Comparison of ENCODE assay signal across 8 mouse cellular contexts in the genomic region with DNA sequence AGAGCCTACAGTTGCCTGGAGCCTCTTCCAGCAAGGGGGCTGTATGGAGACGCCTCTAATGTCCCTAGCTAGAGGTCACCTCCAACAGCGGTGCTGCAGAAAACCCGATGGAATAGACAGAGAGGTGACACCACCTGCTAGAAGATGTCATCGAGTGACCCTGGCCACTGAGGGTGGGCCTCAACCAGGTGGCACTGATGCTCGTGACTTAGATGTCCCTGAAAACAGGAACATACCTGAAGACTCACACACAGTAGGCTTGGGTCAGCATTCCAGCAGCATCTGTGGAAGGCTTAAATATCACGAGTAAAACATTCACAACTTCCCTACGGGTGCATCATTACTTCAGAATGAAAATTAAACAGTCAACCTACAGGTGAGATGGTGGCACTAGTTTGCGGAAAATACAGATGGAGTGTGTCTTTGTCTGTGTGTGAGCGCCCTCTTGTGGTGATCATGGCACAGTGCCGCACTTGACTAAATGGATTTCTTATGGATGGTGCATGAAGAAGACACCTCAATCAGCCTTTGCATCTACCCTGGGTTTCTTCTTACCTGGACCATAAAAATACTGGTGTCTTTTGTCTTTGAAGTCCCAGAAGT.
DNase-seq lines count a peak whose midpoint lies in the region; ATAC-seq and TF ChIP-seq lines count a peak whose summit lies in the region.

No protein-coding gene starts in this region.

- no peaks in the 10 kb centered on the region for H3K27me3 ChIP-seq in C2C12 (ENCODE audit: control insufficient read depth, insufficient read depth, insufficient read length)
- no peaks in the 10 kb centered on the region for H3K27me3 ChIP-seq in kidney, embryonic 16.5 days (ENCODE audit: insufficient read depth, low read length)
- no peaks in the 10 kb centered on the region for H3K27me3 ChIP-seq in limb, embryonic 14.5 days (ENCODE audit: control insufficient read depth, insufficient read depth, low read length)
- H3K27me3 ChIP-seq in neural tube, embryonic 11.5 days (ENCODE audit: control insufficient read depth, insufficient read depth, low read length) = no peaks in the 10 kb centered on the region
- no peaks in the 10 kb centered on the region for H3K27me3 ChIP-seq in stomach, postnatal 0 days (ENCODE audit: control insufficient read depth, insufficient read depth, low read length)

- H3K79me3 ChIP-seq in C2C12 (ENCODE audit: low read depth) = no peaks in the 10 kb centered on the region

- no peak overlapping the region for H3ac ChIP-seq in C2C12 (ENCODE audit: control insufficient read depth, insufficient read length, low read depth)

- 31% methylated on average over 10 of the region's 10 CpGs for WGBS in kidney, embryonic 16.5 days
- 27% methylated on average over 10 of the region's 10 CpGs for WGBS in limb, embryonic 14.5 days
- WGBS in neural tube, embryonic 11.5 days = 34% methylated on average over 10 of the region's 10 CpGs
- 29% methylated on average over 10 of the region's 10 CpGs for WGBS in stomach, postnatal 0 days

- no peak overlapping the region for H3K4me2 ChIP-seq in kidney, embryonic 16.5 days (replicated peaks; ENCODE audit: low read depth, low read length)
- no peak overlapping the region for H3K4me2 ChIP-seq in limb, embryonic 14.5 days (replicated peaks; ENCODE audit: low read depth, low read length, severe bottlenecking)
- no peak overlapping the region for H3K4me2 ChIP-seq in neural tube, embryonic 11.5 days (ENCODE audit: low read depth)
- H3K4me2 ChIP-seq in stomach, postnatal 0 days (replicated peaks; ENCODE audit: low read depth) = no peak overlapping the region

- H3K79me2 ChIP-seq in C2C12 (ENCODE audit: control insufficient read depth, insufficient read depth) = no peaks in the 10 kb centered on the region

- ATAC-seq in kidney, embryonic 16.5 days (ENCODE audit: low FRiP score, low TSS enrichment) = peak; percentile 64; the same call in 1 of the 2 replicates
- peak; percentile 67; the same call in 1 of the 2 replicates for ATAC-seq in limb, embryonic 14.5 days (ENCODE audit: low FRiP score, low read depth)
- no peak for ATAC-seq in neural tube, embryonic 11.5 days (ENCODE audit: insufficient read depth, low FRiP score, low TSS enrichment)
- peak; percentile 71 for ATAC-seq in stomach, postnatal 0 days (ENCODE audit: low FRiP score, low TSS enrichment)

- peak; percentile 75 for TF ChIP-seq CTCF in C2C12 (IDR thresholded peaks at IDR 0.05; ENCODE audit: control insufficient read depth, insufficient read depth, insufficient read length)
- TF ChIP-seq CTCF in stomach, postnatal 0 days (IDR thresholded peaks at IDR 0.05; ENCODE audit: low read depth) = peak; percentile 98

- no peaks in the 10 kb centered on the region for H3K9me3 ChIP-seq in kidney, embryonic 16.5 days (ENCODE audit: low read length)
- no peaks in the 10 kb centered on the region for H3K9me3 ChIP-seq in limb, embryonic 14.5 days (ENCODE audit: control insufficient read depth, low read length)
- H3K9me3 ChIP-seq in neural tube, embryonic 11.5 days (ENCODE audit: control insufficient read depth, low read length) = no peaks in the 10 kb centered on the region
- H3K9me3 ChIP-seq in stomach, postnatal 0 days (ENCODE audit: control insufficient read depth, low read length) = no peaks in the 10 kb centered on the region

- no peak overlapping the region for H3K9ac ChIP-seq in kidney, embryonic 16.5 days (replicated peaks; ENCODE audit: low read length)
- H3K9ac ChIP-seq in limb, embryonic 14.5 days (ENCODE audit: low read depth, low read length, severe bottlenecking) = no peak overlapping the region
- no peak overlapping the region for H3K9ac ChIP-seq in neural tube, embryonic 11.5 days (ENCODE audit: low read length)
- no peak overlapping the region for H3K9ac ChIP-seq in stomach, postnatal 0 days (ENCODE audit: low read length)

- H3K36me3 ChIP-seq in C2C12 (ENCODE audit: control insufficient read depth, insufficient read depth) = no peaks in the 10 kb centered on the region
- H3K36me3 ChIP-seq in kidney, embryonic 16.5 days (ENCODE audit: insufficient read depth, low read length) = no peaks in the 10 kb centered on the region
- H3K36me3 ChIP-seq in limb, embryonic 14.5 days (ENCODE audit: control insufficient read depth, insufficient read depth, low read length) = no peaks in the 10 kb centered on the region
- H3K36me3 ChIP-seq in neural tube, embryonic 11.5 days (ENCODE audit: control insufficient read depth, insufficient read depth, low read length) = no peaks in the 10 kb centered on the region
- H3K36me3 ChIP-seq in stomach, postnatal 0 days (ENCODE audit: control insufficient read depth, insufficient read depth, low read length) = no peaks in the 10 kb centered on the region

- TF ChIP-seq EP300 in stomach, postnatal 0 days (optimal IDR thresholded peaks at IDR 0.05) = no peak

- no peak overlapping the region for H3K4me3 ChIP-seq in C2C12 (ENCODE audit: insufficient read depth, poor library complexity, severe bottlenecking)
- no peak overlapping the region for H3K4me3 ChIP-seq in kidney, embryonic 16.5 days (ENCODE audit: low read length)
- no peak overlapping the region for H3K4me3 ChIP-seq in limb, embryonic 14.5 days (replicated peaks; ENCODE audit: low read length)
- H3K4me3 ChIP-seq in neural tube, embryonic 11.5 days (ENCODE audit: low read depth, low read length) = no peak overlapping the region
- H3K4me3 ChIP-seq in stomach, postnatal 0 days (ENCODE audit: low read depth, low read length) = no peak overlapping the region

- peak; percentile 58 to 88 for DNase-seq in adrenal gland, adult (ENCODE audit: inconsistent age in 2 of 2, low spot score in 1 of 2)
- DNase-seq in embryo, embryonic 10.5 days (ENCODE audit: low spot score) = peak; percentile 90
- peak; percentile 66 for DNase-seq in heart, adult 8-10 months (ENCODE audit: low spot score)
- DNase-seq in limb, embryonic 14.5 days (ENCODE audit: low spot score) = peak; percentile 76
- peak; percentile 82 for DNase-seq in neural tube, embryonic 11.5 days (ENCODE audit: low spot score)
- peak; percentile 74 for DNase-seq in stomach, postnatal 0 days (ENCODE audit: low spot score)

- H3K27ac ChIP-seq in kidney, embryonic 16.5 days (ENCODE audit: low read length) = no peak overlapping the region
- no peak overlapping the region for H3K27ac ChIP-seq in limb, embryonic 14.5 days (replicated peaks; ENCODE audit: low read depth, low read length)
- H3K27ac ChIP-seq in neural tube, embryonic 11.5 days (ENCODE audit: low read depth, low read length) = no peak overlapping the region
- no peak overlapping the region for H3K27ac ChIP-seq in stomach, postnatal 0 days (replicated peaks)

- no peak for TF ChIP-seq POLR2A in limb, embryonic 14.5 days (IDR thresholded peaks at IDR 0.05; ENCODE audit: borderline replicate concordance, extremely low read depth, insufficient read depth, insufficient read length)

- no peaks in the 10 kb centered on the region for H3K4me1 ChIP-seq in kidney, embryonic 16.5 days (ENCODE audit: insufficient read depth, low read length)
- no peaks in the 10 kb centered on the region for H3K4me1 ChIP-seq in limb, embryonic 14.5 days (ENCODE audit: control insufficient read depth, insufficient read depth, low read length)
- H3K4me1 ChIP-seq in neural tube, embryonic 11.5 days (ENCODE audit: control insufficient read depth, insufficient read depth, low read length) = no peaks in the 10 kb centered on the region
- H3K4me1 ChIP-seq in stomach, postnatal 0 days (replicated peaks; ENCODE audit: control insufficient read depth, insufficient read depth) = no peaks in the 10 kb centered on the region

TF ChIP-seq in C2C12, 6 proteins besides CTCF, POLR2A, EP300 and RAD21:
- TF ChIP-seq MYOG (IDR thresholded peaks at IDR 0.05; ENCODE audit: control insufficient read depth, extremely low read depth, insufficient read length) (no peak), MYOD1 (IDR thresholded peaks at IDR 0.05; ENCODE audit: control insufficient read depth, insufficient read length, low read depth) (no peak), FOSL1 (IDR thresholded peaks at IDR 0.05; ENCODE audit: insufficient read depth, low read length, poor library complexity, severe bottlenecking) (no peak), CEBPB (IDR thresholded peaks at IDR 0.05; ENCODE audit: low read depth) (no peak), MAX (IDR thresholded peaks at IDR 0.05) (no peak), USF1 (IDR thresholded peaks at IDR 0.05; ENCODE audit: low read depth) (no peak)
